Mouse (Mus musculus) cerebellum, adult 2 months (tissue): ENCODE measurements around the gene Zfyve19.

ENCODE experiments used
- CTCF ChIP-seq: fragments of 200-500 bp; IDR thresholded peaks from 2 replicates; pipeline ENCODE4 v1.5.1; 2011; ENCODE audit warnings: low read depth, mild to moderate bottlenecking, control low read depth, low read length, moderate library complexity, borderline replicate concordance; ENCODE audit not compliant: insufficient read depth
- POLR2A ChIP-seq: fragments of 200-500 bp; IDR thresholded peaks from 2 replicates; pipeline ENCODE4 v1.6.1; 2011; ENCODE audit warnings: low read length, control low read depth, borderline replicate concordance; ENCODE audit not compliant: insufficient read depth

DNA sequence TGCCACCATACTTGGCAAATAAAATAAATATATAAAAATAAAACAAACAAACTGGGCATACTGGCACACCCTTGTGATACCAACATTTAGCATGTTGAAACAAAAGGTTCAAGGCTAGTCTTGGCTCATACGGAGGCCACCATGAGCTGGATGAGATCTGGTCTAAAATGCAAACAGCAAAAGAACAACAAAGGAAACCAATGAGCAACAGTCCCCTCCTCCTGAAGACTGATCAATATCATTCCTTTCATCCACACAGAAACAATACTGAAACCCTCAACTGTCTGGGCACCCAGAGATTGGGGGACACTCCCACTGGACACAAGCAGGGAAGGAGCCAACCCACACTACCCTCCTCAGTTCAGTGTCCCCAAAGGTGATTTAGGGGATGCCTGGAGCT lies 10.9 kb upstream of the Zfyve19 start:
- TF ChIP-seq POLR2A (no peak), CTCF (no peak)
